Mouse (Mus musculus): ENCODE results near the gene Dtx3. TPM values are rescaled to one million over a fixed set of nuclear protein-coding genes. Genes with fewer than 3 reads are reported as not detected.
A peak's percentile ranks its signal among the peaks of the same experiment; 100 is the strongest.
"Not testable (repeated sequence)": the region's sequence is repeated elsewhere in the genome, so short reads cannot be mapped to it uniquely, and the experiment has no call there.

Gene Dtx3
- total and polyA plus RNA-seq, 3 experiments, result 53.6 to 203 (median 75.7) TPM

GRCm38 (mm10) chr10:127205373-127205772 is 9.8 kb upstream of the Dtx3 start:
- DNase-seq, result no peak

- no peak for DNase-seq
Observed at GRCm38 (mm10) chr10:127204589-127204988, 9.1 kb upstream of the Dtx3 start.

DNA sequence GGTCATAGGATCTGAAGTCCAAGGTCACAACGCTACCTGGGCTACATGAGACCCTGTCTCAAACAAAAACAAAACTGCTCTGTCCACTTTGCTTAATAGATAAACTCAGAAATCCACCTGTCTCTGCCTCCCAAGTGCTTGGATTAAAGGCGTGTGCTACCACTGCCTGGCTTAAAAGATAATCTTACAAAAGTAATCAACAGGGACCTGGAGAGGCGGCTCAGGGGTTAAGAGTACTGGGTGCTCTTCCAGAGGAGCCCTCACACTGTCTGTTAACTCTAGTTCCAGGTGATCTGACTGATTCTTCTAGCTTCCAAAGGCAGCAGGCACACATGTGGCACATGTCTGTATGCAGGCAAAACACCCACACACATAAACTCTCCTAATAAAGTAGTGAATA is 7.6 kb upstream of the Dtx3 start:
- no peak for DNase-seq

DNA sequence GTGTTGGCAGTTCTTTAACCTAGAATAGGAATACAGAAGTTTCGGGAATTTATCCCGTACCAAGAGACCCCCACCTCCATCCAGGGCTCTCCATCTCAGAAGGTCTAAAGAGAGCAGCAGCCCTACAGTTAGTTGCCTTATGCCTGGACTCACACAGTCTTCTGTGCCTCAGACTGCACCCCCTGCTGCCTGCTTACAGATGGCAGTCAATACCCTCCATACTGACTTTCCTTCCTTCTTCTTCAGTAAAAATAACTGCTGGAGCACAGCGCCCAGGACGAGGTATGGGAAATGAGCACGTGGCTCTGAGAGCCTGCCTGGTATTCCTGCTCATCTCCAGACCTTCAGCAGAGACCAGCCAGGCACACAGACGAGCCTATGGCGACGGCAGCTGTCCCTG is 4.8 kb upstream of the Dtx3 start:
- DNase-seq, result no peak

- no peak for DNase-seq
Observed at GRCm38 (mm10) chr10:127199474-127199873, 3.9 kb upstream of the Dtx3 start.

GRCm38 (mm10) chr10:127199068-127199467 is 3.5 kb upstream of the Dtx3 start:
- no peak for DNase-seq

DNA sequence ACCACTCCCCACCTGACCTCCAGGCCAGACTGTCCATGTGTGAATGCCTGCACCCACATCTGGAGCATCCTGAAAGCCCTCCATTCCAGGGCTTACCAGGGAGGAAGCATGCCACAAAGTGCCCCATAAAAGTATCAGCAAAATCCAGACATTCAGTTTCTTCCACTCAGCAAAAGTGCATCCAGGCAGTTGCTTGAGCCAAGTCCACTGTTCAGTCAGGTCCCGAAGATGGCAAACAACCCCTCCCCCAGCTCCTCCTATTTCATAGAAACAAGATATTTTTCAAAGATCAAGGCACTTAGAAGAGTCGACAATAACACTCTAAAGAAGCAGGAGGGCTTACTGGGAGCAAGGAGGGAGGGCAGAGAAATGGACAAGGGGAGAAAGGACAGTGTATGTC is 3.0 kb upstream of the Dtx3 start:
- DNase-seq, result no peak

- no peak for DNase-seq
Observed at GRCm38 (mm10) chr10:127197505-127198110, 2.1 kb upstream of the Dtx3 start.

DNA sequence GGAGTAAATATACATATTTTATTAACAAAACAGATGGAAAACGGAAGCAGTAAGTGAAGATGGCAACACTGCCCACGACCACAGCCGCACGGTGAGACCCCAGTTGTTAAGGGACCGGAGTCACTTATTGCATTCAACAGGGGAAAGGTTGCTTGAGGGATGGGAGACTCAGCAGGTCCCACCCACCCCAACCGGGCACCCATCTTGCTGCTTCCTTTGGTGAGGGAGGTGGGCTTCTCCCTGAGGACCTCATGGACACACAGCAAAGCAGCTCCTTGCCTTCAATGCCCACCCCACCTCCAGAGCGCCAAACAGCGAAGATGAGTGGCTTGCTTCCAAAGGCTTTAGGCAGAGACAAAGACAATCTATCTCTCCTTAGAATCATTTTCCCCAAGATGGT is 1.6 kb upstream of the Dtx3 start:
- DNase-seq, result no peak

DNA sequence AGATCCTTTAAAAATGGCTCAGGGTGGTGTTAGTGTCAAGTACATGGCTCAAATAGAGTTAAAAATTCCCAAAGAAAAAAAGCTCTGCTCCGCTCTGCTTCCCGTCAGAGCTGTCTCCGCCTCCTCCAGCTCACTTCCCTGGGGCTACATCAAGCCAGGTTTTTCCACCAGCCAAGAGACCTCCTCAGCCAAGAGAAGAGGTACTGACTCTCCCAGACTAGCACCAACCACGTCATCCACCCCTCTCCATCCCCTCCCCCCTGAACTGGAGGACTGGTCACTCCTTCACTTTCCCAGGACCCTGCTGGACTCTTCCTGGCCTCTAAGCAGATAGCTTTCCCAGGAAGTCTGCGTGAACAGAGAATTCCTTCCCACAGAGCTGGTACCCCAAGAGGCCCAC is 864 bp upstream of the Dtx3 start:
- peak; percentile 67 for DNase-seq

- peak; percentile 84 for DNase-seq
Observed at GRCm38 (mm10) chr10:127194428-127195327, 850 bp downstream of the Dtx3 start.

GRCm38 (mm10) chr10:127193011-127193410 is 2.5 kb downstream of the Dtx3 start:
- no peak for DNase-seq

GRCm38 (mm10) chr10:127192057-127192328 is 3.5 kb downstream of the Dtx3 start:
- DNase-seq, result not testable (repeated sequence)

DNA sequence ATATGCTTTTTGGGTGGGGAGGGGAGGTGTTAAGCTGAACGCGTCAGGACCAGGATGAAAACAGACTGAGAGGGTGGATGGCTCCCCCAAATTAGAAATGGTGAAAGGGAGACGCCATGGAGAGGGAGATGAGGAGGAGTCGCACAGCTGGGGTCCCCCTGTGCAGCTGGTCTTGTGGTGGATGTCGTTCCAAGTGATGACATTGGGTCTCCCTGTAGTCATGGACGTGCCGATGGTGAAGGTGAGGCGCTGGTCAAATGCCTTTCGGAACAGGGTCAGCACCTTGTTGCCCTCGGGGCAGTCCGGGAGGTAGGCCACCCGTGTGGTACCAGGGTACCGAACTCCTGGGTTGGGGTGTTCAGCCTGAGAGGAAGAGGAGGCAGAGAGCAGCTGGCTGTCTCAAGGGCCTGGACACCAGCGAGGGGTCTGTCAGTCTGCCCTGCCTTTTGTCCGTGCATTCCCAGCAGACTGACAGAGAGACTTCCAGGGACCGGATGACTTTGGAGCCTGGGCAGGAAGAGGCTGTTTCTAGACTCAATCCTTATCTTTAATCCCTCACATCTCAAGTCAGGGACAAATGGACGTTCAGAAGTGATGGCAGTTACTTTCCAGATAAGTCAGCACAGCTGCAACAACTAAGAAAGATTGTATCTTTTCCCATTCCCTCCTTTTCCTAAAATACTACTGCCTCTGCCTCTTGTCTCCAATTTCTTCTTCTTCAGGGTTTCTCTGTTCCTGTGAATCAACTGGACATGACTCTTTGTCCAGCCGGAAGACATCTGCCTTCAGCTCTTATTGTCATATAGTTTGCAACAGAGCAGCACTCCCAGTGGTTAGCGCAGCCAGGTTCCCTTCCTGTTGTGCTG is 4.1 kb downstream of the Dtx3 start:
- no peak for DNase-seq

DNA sequence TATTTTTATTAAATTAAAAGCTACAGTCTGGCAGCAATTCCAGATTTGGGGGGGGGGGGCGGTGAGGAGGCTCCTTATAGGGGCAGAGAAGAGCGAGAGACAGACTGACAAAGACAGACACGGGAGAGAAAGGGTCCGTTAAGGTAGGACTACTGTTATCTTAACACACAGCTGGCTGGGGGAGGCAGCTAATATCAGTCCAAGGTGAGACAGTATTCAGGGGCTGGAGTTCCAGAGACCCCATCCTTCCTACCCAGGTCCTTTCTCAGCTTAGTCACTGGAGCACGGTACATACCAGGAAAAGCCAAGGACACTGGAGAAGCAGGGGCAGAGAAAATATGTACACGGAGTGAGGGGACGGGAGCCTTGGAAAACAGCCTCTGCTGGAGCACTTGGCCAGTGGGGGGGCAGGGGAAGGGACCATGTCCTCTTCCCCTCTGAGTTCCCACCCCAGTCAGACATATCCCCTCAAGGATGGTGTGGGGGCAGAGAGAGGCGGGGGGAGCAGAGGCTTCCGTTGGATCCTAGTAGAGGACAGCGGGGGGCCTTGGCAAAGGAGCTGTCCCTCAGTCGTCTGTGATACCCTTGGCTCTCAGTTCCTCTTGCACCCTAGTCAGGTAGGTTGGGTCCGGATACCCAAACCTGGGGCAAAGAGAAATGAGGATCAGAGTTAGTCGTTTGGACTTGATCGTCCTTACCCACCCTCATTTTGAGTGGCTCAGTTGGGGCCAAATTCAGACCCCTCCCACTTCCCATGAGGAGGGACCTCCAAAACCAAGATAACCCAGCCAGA is 4.9 kb downstream of the Dtx3 start:
- no peak for DNase-seq

DNA sequence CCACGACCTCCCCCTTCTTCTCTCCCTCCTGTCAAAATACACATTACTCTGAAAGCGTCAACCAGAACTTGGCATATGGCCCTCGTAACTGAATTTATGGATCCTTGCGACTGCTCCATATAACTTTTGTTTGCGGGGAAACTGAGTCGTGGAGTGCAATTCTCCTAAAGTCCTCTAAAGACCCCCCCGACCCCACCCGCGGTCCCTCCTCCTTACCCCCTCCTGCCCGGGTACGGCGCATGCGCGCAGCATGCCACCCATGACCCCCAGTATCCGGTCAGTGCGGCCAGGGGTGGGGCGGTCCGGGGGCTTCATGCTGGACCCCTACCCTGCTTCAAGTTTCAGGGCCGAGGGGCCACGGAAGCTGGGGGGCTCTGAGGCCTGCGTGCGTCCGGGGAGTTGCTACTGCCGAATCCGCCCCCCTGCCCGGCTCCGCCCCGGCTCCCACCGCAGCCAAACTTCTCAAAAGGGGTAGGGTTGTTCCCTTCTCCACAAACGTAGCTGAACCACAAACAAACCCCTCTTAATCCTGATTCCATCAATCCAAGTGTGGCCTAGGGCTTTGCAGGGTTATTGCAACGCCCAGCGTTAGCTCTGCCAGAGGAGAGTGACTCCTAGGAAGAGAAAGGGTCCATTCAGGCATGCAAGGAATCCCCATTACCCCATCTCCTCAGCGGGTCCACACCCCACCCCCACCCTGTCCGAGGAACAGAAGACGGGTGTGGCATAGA is 5.7 kb downstream of the Dtx3 start, which contains the start of gene Arhgef25:
Arhgef25 (minus strand) TSS at position 433 of the 731 bp plus-strand sequence.
- DNase-seq, result peak; percentile 66

DNA sequence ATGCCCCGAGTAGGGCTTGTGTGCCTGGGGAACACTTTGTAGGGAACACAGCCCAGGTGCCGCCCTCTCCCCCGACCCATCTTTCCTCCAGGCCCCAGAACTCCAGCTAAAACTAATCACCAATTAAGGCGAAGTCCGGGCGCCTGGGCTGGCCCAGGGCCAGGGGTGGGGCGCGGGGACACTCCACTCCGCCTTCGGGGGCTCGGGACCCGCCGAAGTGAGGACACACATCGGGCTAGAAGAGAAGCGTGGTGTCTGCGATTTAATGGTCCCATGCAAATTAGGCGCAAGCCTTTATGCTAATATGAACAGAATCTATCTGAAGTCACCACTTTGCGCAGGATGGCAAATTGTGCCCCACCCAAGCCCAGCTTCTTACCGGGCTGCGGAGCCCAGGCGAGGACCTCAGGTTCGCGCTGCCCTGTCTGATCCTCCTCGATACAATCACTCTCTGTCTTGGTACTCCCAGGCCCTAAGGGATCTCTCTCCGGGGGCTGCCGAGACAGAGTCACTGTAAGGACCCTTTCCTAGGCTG is 6.3 kb downstream of the Dtx3 start:
- DNase-seq, result no peak

GRCm38 (mm10) chr10:127188465-127189115 is 6.9 kb downstream of the Dtx3 start:
- DNase-seq, result peak; percentile 78

GRCm38 (mm10) chr10:127188079-127188453 is 7.5 kb downstream of the Dtx3 start:
- DNase-seq, result no peak

DNA sequence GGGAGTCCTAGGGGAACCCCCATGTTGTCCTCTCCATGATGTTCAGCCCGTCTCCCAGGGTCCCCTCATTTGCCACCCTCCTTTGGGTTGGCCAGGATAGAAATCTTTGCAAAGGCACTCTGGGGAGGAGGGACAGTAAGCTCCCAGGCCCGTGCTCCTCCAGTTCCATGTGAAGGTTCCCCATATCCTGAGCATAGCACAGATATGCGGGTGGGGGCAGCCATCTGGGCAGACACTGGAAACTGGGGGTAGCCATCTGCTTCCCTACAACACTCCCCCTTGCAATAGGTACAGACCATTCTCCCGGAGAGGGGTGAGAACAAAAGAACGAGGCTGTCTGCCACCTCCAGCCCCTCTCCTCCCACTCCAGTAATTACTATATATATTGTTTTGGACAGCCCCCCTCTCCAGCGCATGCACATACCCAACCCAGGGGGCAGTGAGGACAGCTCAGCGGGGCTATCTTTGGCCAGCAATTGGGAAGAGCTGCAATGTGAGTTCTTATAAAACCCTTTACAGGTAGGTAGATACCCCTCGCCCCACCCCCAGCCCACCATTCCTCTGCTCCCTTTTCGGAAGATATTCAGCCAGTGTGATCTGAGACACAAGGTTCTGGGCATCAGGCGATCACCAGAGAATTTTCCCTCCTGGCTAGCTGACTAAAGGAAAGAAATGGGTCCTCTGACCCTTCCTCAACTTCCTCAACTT is 8.0 kb downstream of the Dtx3 start:
- no peak for DNase-seq
